In genomic region chr8:105508758-105509157, GRCm38 (mm10) we compare ENCODE assay signal across 14 mouse cellular contexts. TPM values are rescaled to one million over a fixed set of nuclear protein-coding genes. Genes with fewer than 3 reads are reported as not detected.
A peak's percentile ranks its signal among the peaks of the same experiment; 100 is the strongest.
DNase-seq lines count a peak whose midpoint lies in the region; ATAC-seq and TF ChIP-seq lines count a peak whose summit lies in the region.
"Had no signal": no experiment of that assay in that cellular context is flagged by ENCODE, and none has a peak within 500 bp of the region (broad histone marks: within the 10 kb centered on the region; RNA-seq: fewer than 3 reads in every experiment).

No protein-coding gene starts in this region.

- H3K9me3 ChIP-seq in forebrain, embryonic 14.5 days (replicated peaks; ENCODE audit: control insufficient read depth, low read length), result no peaks in the 10 kb centered on the region
- no peaks in the 10 kb centered on the region for H3K9me3 ChIP-seq in forebrain, embryonic 16.5 days (ENCODE audit: control insufficient read depth, low read length)
- H3K9me3 ChIP-seq in lung, embryonic 16.5 days (ENCODE audit: control insufficient read depth, low read length), result no peaks in the 10 kb centered on the region
- no peaks in the 10 kb centered on the region for H3K9me3 ChIP-seq in hindbrain, embryonic 13.5 days
- no peaks in the 10 kb centered on the region for H3K9me3 ChIP-seq in midbrain, postnatal 0 days (ENCODE audit: low read length)

- no peak overlapping the region for H3K27ac ChIP-seq in forebrain, embryonic 14.5 days (ENCODE audit: low read depth, low read length)
- H3K27ac ChIP-seq in forebrain, embryonic 16.5 days (ENCODE audit: low read length), result no peak overlapping the region
- H3K27ac ChIP-seq in lung, embryonic 16.5 days (ENCODE audit: low read length), result no peak overlapping the region
- H3K27ac ChIP-seq in hindbrain, embryonic 13.5 days, result peak overlapping the region; percentile 40; the same call in 1 of the 2 replicates
- no peak overlapping the region for H3K27ac ChIP-seq in midbrain, postnatal 0 days (ENCODE audit: low read depth, low read length)

- no peak overlapping the region for H3K4me2 ChIP-seq in forebrain, embryonic 14.5 days (ENCODE audit: low read length)
- no peak overlapping the region for H3K4me2 ChIP-seq in forebrain, embryonic 16.5 days (ENCODE audit: low read length)
- H3K4me2 ChIP-seq in lung, embryonic 16.5 days (ENCODE audit: low read depth, low read length), result no peak overlapping the region
- H3K4me2 ChIP-seq in hindbrain, embryonic 13.5 days, result no peak overlapping the region
- no peak overlapping the region for H3K4me2 ChIP-seq in midbrain, postnatal 0 days (ENCODE audit: low read depth, low read length, poor library complexity, severe bottlenecking)

- TF ChIP-seq CTCF in midbrain, postnatal 0 days (IDR thresholded peaks at IDR 0.05), result no peak

- no peak for ATAC-seq in forebrain, embryonic 14.5 days
- no peak for ATAC-seq in forebrain, embryonic 16.5 days
- peak; percentile 51; the same call in 1 of the 2 replicates for ATAC-seq in lung, embryonic 16.5 days (ENCODE audit: low read depth)
- no peak for ATAC-seq in hindbrain, embryonic 13.5 days (ENCODE audit: low FRiP score)
- ATAC-seq in midbrain, postnatal 0 days (ENCODE audit: low FRiP score), result no peak

- H3K9ac ChIP-seq in forebrain, embryonic 14.5 days (ENCODE audit: low read length), result no peak overlapping the region; the same call in 1 of the 2 replicates
- H3K9ac ChIP-seq in forebrain, embryonic 16.5 days (replicated peaks; ENCODE audit: low read depth, low read length), result no peak overlapping the region
- H3K9ac ChIP-seq in lung, embryonic 16.5 days (ENCODE audit: low read length), result no peak overlapping the region
- H3K9ac ChIP-seq in hindbrain, embryonic 13.5 days, result no peak overlapping the region
- H3K9ac ChIP-seq in midbrain, postnatal 0 days (replicated peaks; ENCODE audit: low read length, poor library complexity, severe bottlenecking), result no peak overlapping the region

- no peaks in the 10 kb centered on the region for H3K36me3 ChIP-seq in forebrain, embryonic 14.5 days (ENCODE audit: control insufficient read depth, insufficient read depth, low read length)
- H3K36me3 ChIP-seq in forebrain, embryonic 16.5 days (ENCODE audit: control insufficient read depth, insufficient read depth), result no peaks in the 10 kb centered on the region
- H3K36me3 ChIP-seq in lung, embryonic 16.5 days (ENCODE audit: control insufficient read depth, insufficient read depth, low read length), result no peaks in the 10 kb centered on the region
- H3K36me3 ChIP-seq in hindbrain, embryonic 13.5 days, result no peaks in the 10 kb centered on the region
- H3K36me3 ChIP-seq in midbrain, postnatal 0 days (ENCODE audit: insufficient read depth, low read length), result no peaks in the 10 kb centered on the region

- H3K4me3 ChIP-seq in forebrain, embryonic 14.5 days (ENCODE audit: low read depth, low read length), result no peak overlapping the region
- no peak overlapping the region for H3K4me3 ChIP-seq in forebrain, embryonic 16.5 days (replicated peaks; ENCODE audit: low read length)
- H3K4me3 ChIP-seq in lung, embryonic 16.5 days (ENCODE audit: low read length), result no peak overlapping the region
- no peak overlapping the region for H3K4me3 ChIP-seq in hindbrain, embryonic 13.5 days
- no peak overlapping the region for H3K4me3 ChIP-seq in midbrain, postnatal 0 days (ENCODE audit: low read depth, low read length)

- no peaks in the 10 kb centered on the region for H3K4me1 ChIP-seq in forebrain, embryonic 14.5 days (ENCODE audit: control insufficient read depth, insufficient read depth, low read length)
- H3K4me1 ChIP-seq in forebrain, embryonic 16.5 days (replicated peaks; ENCODE audit: control insufficient read depth, insufficient read depth, low read length), result no peaks in the 10 kb centered on the region
- H3K4me1 ChIP-seq in lung, embryonic 16.5 days (replicated peaks; ENCODE audit: control insufficient read depth, insufficient read depth, low read length), result peaks cover 24% of the 10 kb centered on the region
- H3K4me1 ChIP-seq in hindbrain, embryonic 13.5 days (replicated peaks), result peaks cover 10% of the 10 kb centered on the region; the same call in 1 of the 2 replicates
- H3K4me1 ChIP-seq in midbrain, postnatal 0 days (ENCODE audit: insufficient read depth, low read length), result no peaks in the 10 kb centered on the region

- H3K27me3 ChIP-seq in forebrain, embryonic 14.5 days (replicated peaks; ENCODE audit: control insufficient read depth, insufficient read depth, low read length), result no peaks in the 10 kb centered on the region
- no peaks in the 10 kb centered on the region for H3K27me3 ChIP-seq in forebrain, embryonic 16.5 days (replicated peaks; ENCODE audit: control insufficient read depth, insufficient read depth, low read length)
- no peaks in the 10 kb centered on the region for H3K27me3 ChIP-seq in lung, embryonic 16.5 days (ENCODE audit: control insufficient read depth, insufficient read depth, low read depth, low read length)
- no peaks in the 10 kb centered on the region for H3K27me3 ChIP-seq in hindbrain, embryonic 13.5 days
- H3K27me3 ChIP-seq in midbrain, postnatal 0 days (ENCODE audit: insufficient read depth, low read length), result no peaks in the 10 kb centered on the region

- peak; percentile 17 for DNase-seq in forebrain, embryonic 14.5 days (ENCODE audit: low spot score)
- no peak for DNase-seq in lung, postnatal 14 days
- DNase-seq in midbrain, postnatal 0 days (ENCODE audit: low spot score), result peak; percentile 49
- no peak for DNase-seq in urinary bladder, postnatal 25 days (ENCODE audit: low spot score)
- no peak for DNase-seq in ovary, postnatal 36 days (ENCODE audit: low spot score)
- DNase-seq: cerebellum, adult 9-11 months; heart, postnatal 14 days; kidney, adult 11 months; layer of hippocampus, adult 9-11 months; lung, adult 2 months had no signal

- 59% methylated on average over 1 of the region's 2 CpGs for WGBS in forebrain, embryonic 14.5 days
- 50% methylated on average over 1 of the region's 2 CpGs for WGBS in forebrain, embryonic 16.5 days
- WGBS in lung, embryonic 16.5 days, result 49% methylated on average over 2 of the region's 2 CpGs
- 71% methylated on average over 1 of the region's 2 CpGs for WGBS in hindbrain, embryonic 13.5 days
- WGBS in midbrain, postnatal 0 days, result 64% methylated on average over 1 of the region's 2 CpGs

RNA-seq across cellular contexts. Expression of gene Hsd11b2, which starts 9.8 kb away (rescaled TPM):
- polyA plus RNA-seq in forebrain, embryonic 14.5 days (2014; fragmentation: Nextera tagmentation; extraction: Ambion mirVana), result 1.1 and 1.8 TPM in 2 replicates
- polyA plus RNA-seq in forebrain, embryonic 16.5 days (2015; fragmentation: Nextera tagmentation; extraction: Ambion mirVana), result 0.35 and 0.48 TPM in 2 replicates
- 1.6 and 2.2 TPM in 2 replicates for polyA plus RNA-seq in lung, embryonic 16.5 days (2015; fragmentation: Nextera tagmentation; extraction: Ambion mirVana)
- polyA plus RNA-seq in hindbrain, embryonic 13.5 days (2015; fragmentation: Nextera tagmentation; extraction: Ambion mirVana), result 7.8 and 11.0 TPM in 2 replicates
- 0.57 and 0.88 TPM in 2 replicates for total RNA-seq in midbrain, postnatal 0 days (2014; rRNA removed)
- 1.3 and 1.9 TPM in 2 replicates for polyA plus RNA-seq in midbrain, postnatal 0 days (2015; fragmentation: Nextera tagmentation; extraction: Ambion mirVana)
- total RNA-seq: neutrophil, adult 5-6 weeks had no signal

RNA-seq across cellular contexts. Expression of gene Zdhhc1, which starts 12.1 kb away (rescaled TPM):
- polyA plus RNA-seq in forebrain, embryonic 14.5 days (2014; fragmentation: Nextera tagmentation; extraction: Ambion mirVana), result 15.5 and 22.0 TPM in 2 replicates
- 26.3 and 33.3 TPM in 2 replicates for polyA plus RNA-seq in forebrain, embryonic 16.5 days (2015; fragmentation: Nextera tagmentation; extraction: Ambion mirVana)
- polyA plus RNA-seq in lung, embryonic 16.5 days (2015; fragmentation: Nextera tagmentation; extraction: Ambion mirVana), result 48.3 and 48.4 TPM in 2 replicates
- polyA plus RNA-seq in hindbrain, embryonic 13.5 days (2015; fragmentation: Nextera tagmentation; extraction: Ambion mirVana), result 30.9 and 34.3 TPM in 2 replicates
- total RNA-seq in midbrain, postnatal 0 days (2014; rRNA removed), result 32.9 and 47.2 TPM in 2 replicates
- polyA plus RNA-seq in midbrain, postnatal 0 days (2015; fragmentation: Nextera tagmentation; extraction: Ambion mirVana), result 27.3 and 27.9 TPM in 2 replicates

RNA-seq across cellular contexts. Expression of gene Tppp3, which starts 37.4 kb away (rescaled TPM):
- polyA plus RNA-seq in forebrain, embryonic 14.5 days (2014; fragmentation: Nextera tagmentation; extraction: Ambion mirVana), result 49.2 and 57.0 TPM in 2 replicates
- polyA plus RNA-seq in forebrain, embryonic 16.5 days (2015; fragmentation: Nextera tagmentation; extraction: Ambion mirVana), result 28.9 and 56.5 TPM in 2 replicates
- polyA plus RNA-seq in lung, embryonic 16.5 days (2015; fragmentation: Nextera tagmentation; extraction: Ambion mirVana), result 83.3 and 110 TPM in 2 replicates
- 170 and 181 TPM in 2 replicates for polyA plus RNA-seq in hindbrain, embryonic 13.5 days (2015; fragmentation: Nextera tagmentation; extraction: Ambion mirVana)
- total RNA-seq in midbrain, postnatal 0 days (2014; rRNA removed), result 75.0 and 82.8 TPM in 2 replicates
- polyA plus RNA-seq in midbrain, postnatal 0 days (2015; fragmentation: Nextera tagmentation; extraction: Ambion mirVana), result 159 and 164 TPM in 2 replicates

RNA-seq across cellular contexts. Expression of gene Atp6v0d1, which starts 57.1 kb away (rescaled TPM):
- 194 and 211 TPM in 2 replicates for polyA plus RNA-seq in forebrain, embryonic 14.5 days (2014; fragmentation: Nextera tagmentation; extraction: Ambion mirVana)
- polyA plus RNA-seq in forebrain, embryonic 16.5 days (2015; fragmentation: Nextera tagmentation; extraction: Ambion mirVana), result 193 and 203 TPM in 2 replicates
- 87.3 and 93.0 TPM in 2 replicates for polyA plus RNA-seq in lung, embryonic 16.5 days (2015; fragmentation: Nextera tagmentation; extraction: Ambion mirVana)
- polyA plus RNA-seq in hindbrain, embryonic 13.5 days (2015; fragmentation: Nextera tagmentation; extraction: Ambion mirVana), result 201 and 203 TPM in 2 replicates
- total RNA-seq in midbrain, postnatal 0 days (2014; rRNA removed), result 214 and 238 TPM in 2 replicates
- polyA plus RNA-seq in midbrain, postnatal 0 days (2015; fragmentation: Nextera tagmentation; extraction: Ambion mirVana), result 272 and 300 TPM in 2 replicates

Comparison
In these comparisons a context has a peak if more than half of its experiments do, and no peak if none do; other contexts are left out.
1. DNase-seq: peak in forebrain, embryonic 14.5 days (single experiment) and midbrain, postnatal 0 days (single experiment); none in lung, postnatal 14 days (single experiment), urinary bladder, postnatal 25 days (single experiment) and ovary, postnatal 36 days (single experiment).